Mouse (Mus musculus): ENCODE data around the gene 2210016L21Rik.

DNA sequence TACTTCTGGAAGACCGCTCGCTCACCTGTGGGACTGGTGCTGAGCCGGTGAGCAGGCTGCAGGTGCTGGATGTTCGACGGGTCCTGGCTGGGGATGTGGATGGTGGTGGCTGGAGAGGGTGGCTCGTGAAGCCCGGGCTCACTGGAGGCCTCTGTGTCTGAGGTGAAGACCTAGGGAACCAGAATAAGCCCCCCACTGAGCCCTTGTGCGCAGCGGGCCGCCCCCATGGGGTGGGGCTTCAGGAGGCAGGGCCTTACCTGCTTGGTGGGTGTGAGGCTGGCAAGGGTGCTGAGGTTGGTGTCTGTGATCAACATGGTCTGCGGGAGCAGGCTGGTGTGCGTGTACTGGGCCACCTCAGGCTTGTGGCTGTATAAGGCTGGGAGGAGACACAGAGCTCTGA is 8.7 kb downstream of the 2210016L21Rik start:
- no peak for TF ChIP-seq CTCF (IDR thresholded peaks at IDR 0.05)
- TF ChIP-seq POLR2A (IDR thresholded peaks at IDR 0.05; ENCODE audit: insufficient read depth, low read depth, low read length), result no peak

Measured in heart, adult 2 months (tissue).